Mouse (Mus musculus): ENCODE data around the gene Klhl1. TPM values are rescaled to one million over a fixed set of nuclear protein-coding genes. Genes with fewer than 3 reads are reported as not detected.
"Not testable (repeated sequence)": the region's sequence is repeated elsewhere in the genome, so short reads cannot be mapped to it uniquely, and the experiment has no call there.

The Klhl1 gene
- polyA plus RNA-seq, 1 experiment from 2014 or later = not detected

DNA sequence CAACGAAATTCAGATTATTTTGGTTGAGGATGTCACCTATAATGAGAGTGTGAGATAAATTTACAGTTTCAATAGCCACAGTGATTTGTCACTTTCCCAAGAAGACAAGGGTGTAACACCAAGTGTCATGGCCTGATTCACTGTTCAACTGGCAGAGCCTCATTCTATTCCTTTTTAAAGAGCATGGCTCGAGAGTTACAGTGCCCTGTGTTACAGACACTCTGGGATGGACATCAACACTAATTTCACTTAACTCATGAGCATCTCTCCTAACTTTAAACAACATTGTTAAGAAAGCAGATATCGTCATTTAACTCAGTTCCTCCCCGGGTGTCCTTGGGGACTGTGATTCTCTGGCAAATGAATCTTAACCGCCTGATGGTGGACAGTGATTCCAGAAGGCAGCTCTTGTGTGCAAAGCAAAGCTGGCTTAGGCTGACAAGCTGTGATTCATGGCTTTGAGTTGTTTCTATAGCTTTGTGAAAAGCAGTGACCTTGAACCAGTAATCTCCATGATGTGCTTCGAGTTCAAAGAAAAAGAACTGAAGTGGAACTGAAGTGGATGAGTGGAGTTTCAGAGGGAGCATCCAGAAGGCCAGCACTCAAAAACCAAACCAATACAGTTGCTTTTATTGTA lies 301.0 kb downstream of the Klhl1 start:
- WGBS (ENCODE audit: insufficient replicate concordance) = 55% methylated on average over 6 of the region's 6 CpGs
- Histone ChIP-seq H3K4me3 (no peak overlapping the region), H3K27ac (no peak overlapping the region), H3K36me3 (no peaks in the 10 kb centered on the region), H3K27me3 (replicated peaks) (no peaks in the 10 kb centered on the region), H3K4me1 (no peaks in the 10 kb centered on the region), H3K9me3 (replicated peaks) (no peaks in the 10 kb centered on the region), H3K4me2 (no peak overlapping the region), H3K9ac (no peak overlapping the region)
- no peak for ATAC-seq

DNA sequence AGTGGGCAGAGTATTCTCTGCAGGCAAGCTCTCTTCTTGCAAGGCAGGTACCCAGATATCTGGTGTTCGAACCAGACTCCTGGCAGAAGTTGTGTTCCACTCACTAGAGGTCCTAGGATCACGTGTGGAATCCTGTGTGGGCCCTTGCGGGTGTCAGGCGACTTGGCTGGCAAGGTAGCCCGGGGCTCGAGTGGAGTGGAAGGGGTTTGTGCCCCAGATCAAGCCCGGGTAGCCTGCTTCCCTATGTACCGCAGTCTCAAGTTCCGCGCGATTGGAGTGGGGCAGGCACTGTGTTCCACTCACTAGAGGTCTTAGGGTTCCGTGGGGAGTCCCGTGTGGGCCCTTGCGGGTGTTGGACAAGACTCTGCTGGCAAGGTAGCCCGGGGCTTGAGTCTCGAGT lies 324.1 kb downstream of the Klhl1 start:
- not testable (repeated sequence) for H3K27ac ChIP-seq; H3K4me3 ChIP-seq; H3K36me3 ChIP-seq; ATAC-seq; H3K4me2 ChIP-seq; H3K27me3 ChIP-seq (replicated peaks); H3K9ac ChIP-seq; H3K9me3 ChIP-seq (replicated peaks); H3K4me1 ChIP-seq
- WGBS (ENCODE audit: insufficient replicate concordance) = 80% methylated on average over 15 of the region's 16 CpGs

DNA sequence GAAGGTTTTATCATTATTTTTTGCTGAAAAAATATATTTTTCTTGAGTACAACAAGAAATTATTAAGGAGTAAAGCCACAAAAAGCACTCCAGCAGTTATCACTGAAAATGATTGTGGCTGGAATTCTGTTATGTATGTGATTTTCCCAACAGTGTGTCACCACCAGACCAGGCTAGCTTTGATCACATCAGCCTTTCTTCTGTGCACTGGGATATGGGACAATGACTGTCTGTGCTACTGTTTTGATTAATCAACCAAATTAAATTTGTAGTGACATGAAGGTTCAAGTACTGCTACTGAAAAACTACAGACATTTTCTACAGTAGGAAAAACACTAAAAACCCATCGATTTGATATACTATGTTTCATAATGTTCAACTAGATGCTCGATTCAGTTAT lies 344.4 kb downstream of the Klhl1 start:
- Histone ChIP-seq H3K27me3 (replicated peaks) (no peaks in the 10 kb centered on the region), H3K36me3 (no peaks in the 10 kb centered on the region), H3K27ac (no peak overlapping the region), H3K9ac (no peak overlapping the region), H3K4me3 (no peak overlapping the region), H3K4me2 (no peak overlapping the region), H3K9me3 (replicated peaks) (no peaks in the 10 kb centered on the region), H3K4me1 (no peaks in the 10 kb centered on the region)
- no peak for ATAC-seq
- WGBS (ENCODE audit: insufficient replicate concordance) = 53% methylated on average over 2 of the region's 2 CpGs

DNA sequence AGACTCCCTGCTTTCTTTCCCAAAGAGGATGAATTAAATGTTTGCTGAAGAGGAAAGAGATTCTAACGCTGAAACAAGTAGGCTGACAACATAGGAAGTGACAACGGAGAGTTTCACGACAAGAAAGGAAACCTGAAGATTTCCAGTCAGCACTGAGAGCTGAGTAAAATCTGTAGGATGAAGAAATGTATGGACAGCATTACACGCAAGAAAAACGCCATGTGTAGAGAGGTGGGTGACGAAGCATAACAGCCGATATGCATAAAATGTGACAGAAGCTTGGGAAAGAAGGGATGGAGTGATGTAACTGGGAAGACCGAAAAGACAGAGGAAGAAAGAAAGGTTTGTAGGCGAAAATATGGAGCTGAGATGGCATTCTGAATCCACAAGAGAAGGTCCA lies 375.8 kb downstream of the Klhl1 start:
- no peak overlapping the region for H3K27ac ChIP-seq
- no peaks in the 10 kb centered on the region for H3K9me3 ChIP-seq (replicated peaks)
- no peaks in the 10 kb centered on the region for H3K36me3 ChIP-seq
- no peak overlapping the region for H3K4me2 ChIP-seq
- no peak overlapping the region for H3K9ac ChIP-seq
- no peaks in the 10 kb centered on the region for H3K27me3 ChIP-seq (replicated peaks)
- no peak overlapping the region for H3K4me3 ChIP-seq
- 66% methylated on average over 9 of the region's 9 CpGs for WGBS (ENCODE audit: insufficient replicate concordance)
- no peak for ATAC-seq
- no peaks in the 10 kb centered on the region for H3K4me1 ChIP-seq

DNA sequence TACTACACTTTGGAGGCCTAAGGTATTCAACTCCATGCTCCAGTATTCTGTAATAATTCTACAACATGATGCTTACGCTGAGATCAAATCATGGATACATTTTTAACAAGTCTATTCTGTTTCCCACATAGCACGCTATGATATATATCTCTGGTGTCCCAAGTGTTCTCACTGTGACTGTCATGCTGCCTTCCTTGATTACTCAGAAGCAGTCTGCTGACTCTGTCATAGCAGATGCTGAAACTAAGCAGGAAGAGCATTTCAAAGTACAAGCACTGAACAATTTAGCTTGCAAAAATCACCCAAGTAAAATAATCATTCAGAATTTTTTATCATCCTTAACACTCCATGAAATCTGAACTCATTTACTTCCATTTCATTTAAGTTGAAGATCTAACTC lies 378.7 kb downstream of the Klhl1 start:
- no peak overlapping the region for H3K4me2 ChIP-seq
- no peaks in the 10 kb centered on the region for H3K9me3 ChIP-seq (replicated peaks)
- ATAC-seq = no peak
- H3K4me3 ChIP-seq = no peak overlapping the region
- 71% methylated on average over 2 of the region's 2 CpGs for WGBS (ENCODE audit: insufficient replicate concordance)
- H3K27ac ChIP-seq = no peak overlapping the region
- H3K36me3 ChIP-seq = no peaks in the 10 kb centered on the region
- no peaks in the 10 kb centered on the region for H3K4me1 ChIP-seq
- H3K9ac ChIP-seq = no peak overlapping the region
- H3K27me3 ChIP-seq (replicated peaks) = no peaks in the 10 kb centered on the region

DNA sequence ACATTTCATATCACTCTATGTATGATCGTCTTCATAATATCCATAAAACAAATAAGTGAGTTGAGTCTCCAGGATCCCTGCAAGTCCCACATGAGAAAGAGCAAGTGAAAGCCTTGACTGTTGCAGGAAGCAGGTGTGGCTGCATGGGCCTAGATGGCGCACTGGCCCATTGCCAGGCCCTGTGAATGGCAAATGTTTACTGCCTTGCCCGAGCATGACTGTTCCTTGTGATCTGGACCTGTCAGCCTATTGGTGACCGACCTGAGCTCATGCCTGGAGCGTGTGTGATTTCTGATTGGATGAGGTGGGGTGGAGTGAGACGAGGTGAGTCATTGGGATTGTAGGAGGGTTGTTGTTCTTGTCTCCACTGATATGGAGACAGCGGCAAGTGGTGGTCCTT lies 411.5 kb downstream of the Klhl1 start:
- 65% methylated on average over 7 of the region's 7 CpGs for WGBS (ENCODE audit: insufficient replicate concordance)
- no peaks in the 10 kb centered on the region for H3K9me3 ChIP-seq (replicated peaks)
- no peak overlapping the region for H3K4me2 ChIP-seq

DNA sequence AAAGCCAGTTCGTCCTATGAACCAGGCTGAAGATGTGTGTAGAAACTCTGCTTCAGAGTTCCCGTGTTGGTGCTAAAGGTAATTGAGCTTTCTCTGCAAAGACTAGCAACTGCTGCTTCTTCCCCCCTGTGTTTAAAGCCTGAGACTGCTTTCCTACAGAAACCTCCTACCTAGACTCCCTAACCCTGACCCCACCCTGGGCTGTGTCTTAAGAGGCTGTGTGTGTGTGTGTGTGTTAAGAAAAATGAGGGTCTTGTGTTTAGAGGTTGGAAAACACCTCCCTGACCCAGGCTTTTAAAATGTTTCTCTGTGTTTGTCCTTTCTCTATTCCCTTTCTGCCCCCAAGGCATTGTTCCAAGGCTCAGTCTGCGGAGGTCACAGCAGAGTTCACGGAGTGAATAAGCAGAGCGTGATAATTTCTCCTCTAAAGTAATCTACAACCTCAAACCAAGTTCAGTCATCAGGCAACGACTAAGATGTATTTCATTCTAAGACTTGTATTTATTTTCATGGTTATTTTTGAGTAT lies 437.2 kb downstream of the Klhl1 start:
- Histone ChIP-seq H3K4me1 (no peaks in the 10 kb centered on the region), H3K36me3 (no peaks in the 10 kb centered on the region), H3K4me3 (no peak overlapping the region), H3K27me3 (replicated peaks) (no peaks in the 10 kb centered on the region), H3K9ac (no peak overlapping the region), H3K9me3 (replicated peaks) (no peaks in the 10 kb centered on the region), H3K4me2 (no peak overlapping the region), H3K27ac (no peak overlapping the region)
- 65% methylated on average over 6 of the region's 6 CpGs for WGBS (ENCODE audit: insufficient replicate concordance)
- no peak for ATAC-seq

More for the DNA sequence above, 411.5 kb downstream of the Klhl1 start:
- no peak for ATAC-seq
- H3K4me1 ChIP-seq = no peaks in the 10 kb centered on the region
- no peaks in the 10 kb centered on the region for H3K27me3 ChIP-seq (replicated peaks)
- no peaks in the 10 kb centered on the region for H3K36me3 ChIP-seq
- no peak overlapping the region for H3K27ac ChIP-seq
- no peak overlapping the region for H3K4me3 ChIP-seq
- H3K9ac ChIP-seq = no peak overlapping the region

DNA sequence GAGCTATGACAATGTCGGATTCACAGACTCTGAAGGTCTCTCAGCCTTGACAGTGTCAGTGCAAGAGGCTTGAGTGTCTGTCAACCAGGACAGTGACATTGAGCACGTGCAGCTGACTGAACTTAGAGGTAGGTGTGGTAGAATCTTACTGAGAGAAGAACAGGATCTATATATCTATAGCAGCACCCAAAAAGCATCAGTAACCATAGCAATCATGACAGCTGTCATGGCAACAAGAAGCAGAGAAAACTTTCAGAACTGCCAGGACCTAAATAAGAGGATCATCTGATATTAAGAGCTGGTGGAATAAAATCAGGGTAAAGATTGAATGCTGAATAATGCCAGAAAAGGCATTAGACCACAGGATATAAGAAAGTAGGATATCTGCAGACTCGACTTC lies 453.0 kb downstream of the Klhl1 start:
- Histone ChIP-seq H3K27ac (no peak overlapping the region), H3K4me2 (no peak overlapping the region), H3K36me3 (no peaks in the 10 kb centered on the region), H3K4me3 (no peak overlapping the region), H3K27me3 (replicated peaks) (no peaks in the 10 kb centered on the region), H3K4me1 (no peaks in the 10 kb centered on the region), H3K9me3 (replicated peaks) (no peaks in the 10 kb centered on the region), H3K9ac (no peak overlapping the region)
- WGBS (ENCODE audit: insufficient replicate concordance) = 59% methylated on average over 3 of the region's 3 CpGs
- no peak for ATAC-seq
